Mouse (Mus musculus): ENCODE measurements at regions not wholly inside any gene's neighbourhood (a gene's known extent, or its start where the extent isn't known, plus 50 kb on each side); places are given as distances from the start of the nearest gene placed in this dataset.

GRCm38 (mm10) chr13:90742615-90743402, 162.3 kb downstream of the Atp6ap1l start:
- TF ChIP-seq EP300 (IDR thresholded peaks at IDR 0.05; ENCODE audit: low read depth), result no peak
- no peak for TF ChIP-seq CTCF (IDR thresholded peaks at IDR 0.05; ENCODE audit: low read depth)

All from heart, postnatal 0 days (tissue).